Mouse (Mus musculus) gastrocnemius, postnatal 36 days (tissue): ENCODE measurements at regions not wholly inside any gene's neighbourhood (a gene's known extent, or its start where the extent isn't known, plus 50 kb on each side); places are given as distances from the start of the nearest gene placed in this dataset.

Experiments
- DNase-seq, 2 experiments: peaks; one replicate each; pipeline ENCODE4 v3.0.0; 2022
- intact Hi-C: fragments of 180-260 bp; cut with DNase I; formaldehyde crosslinking; loops from one replicate; pipeline ENCODE4 v1.15.1; 2025

DNA sequence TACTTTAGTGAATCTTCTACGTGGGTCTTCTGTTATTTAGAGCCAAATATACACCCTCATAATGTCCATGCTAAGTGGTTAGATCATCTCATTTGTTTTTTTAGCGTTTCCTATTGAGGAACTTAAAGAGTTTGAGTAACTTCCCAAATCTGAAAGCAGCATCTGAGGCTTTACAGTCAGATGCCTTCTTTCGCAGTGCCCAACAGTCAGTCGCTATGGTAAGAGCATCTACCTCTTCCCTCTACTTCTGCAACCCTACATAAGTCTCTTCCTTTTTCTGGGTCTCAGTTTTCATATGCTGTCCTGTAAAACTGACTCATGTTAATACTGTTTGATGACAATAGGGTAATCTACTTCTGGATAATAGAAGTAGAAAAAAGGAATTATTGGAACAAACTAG, 146.8 kb downstream of the Ktn1 start:
- intact Hi-C loops = no loop called here

DNA sequence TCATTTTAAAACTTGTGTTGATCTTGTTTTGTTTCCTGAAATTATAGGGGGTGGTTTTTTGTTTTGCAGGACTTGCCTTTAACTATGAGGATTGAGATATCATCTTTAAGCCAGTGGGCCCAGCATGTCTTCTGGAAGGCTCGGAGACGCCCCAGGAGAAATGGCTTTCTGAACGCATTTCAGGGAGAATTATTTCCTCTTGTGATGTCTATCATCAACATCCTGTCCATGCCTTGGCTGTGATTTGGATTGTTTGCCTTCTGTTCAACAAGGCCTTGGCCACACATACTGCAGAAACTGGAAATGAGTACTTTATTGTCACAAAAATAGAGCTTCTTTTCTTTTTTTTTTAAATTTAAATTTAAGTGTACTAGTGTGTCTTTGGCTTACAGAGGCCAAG, 150.0 kb downstream of the Ktn1 start:
- intact Hi-C loops = no loop called here
- DNase-seq = no peak

More for the DNA sequence above, 146.8 kb downstream of the Ktn1 start:
- no peak for DNase-seq

DNA sequence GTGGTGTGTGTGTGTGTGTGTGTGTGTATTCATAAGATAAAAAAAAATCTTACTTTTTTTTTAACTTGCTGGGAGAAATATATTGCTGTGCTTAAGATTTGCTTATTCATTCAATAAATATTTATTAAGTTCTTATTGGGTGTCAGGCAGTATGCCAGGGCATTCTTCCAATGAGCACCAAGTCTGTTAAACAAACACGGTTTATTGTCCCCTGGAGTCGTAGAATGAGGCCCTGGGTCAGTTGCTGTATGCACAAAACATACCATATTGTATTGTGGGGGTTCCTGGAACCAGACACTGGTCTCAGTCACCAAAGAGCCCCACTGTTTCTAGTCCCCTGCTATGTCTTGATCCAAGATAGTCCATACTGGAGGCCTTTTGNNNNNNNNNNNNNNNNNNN, 151.3 kb downstream of the Ktn1 start:
- intact Hi-C loops = no loop called here
- no peak for DNase-seq

DNA sequence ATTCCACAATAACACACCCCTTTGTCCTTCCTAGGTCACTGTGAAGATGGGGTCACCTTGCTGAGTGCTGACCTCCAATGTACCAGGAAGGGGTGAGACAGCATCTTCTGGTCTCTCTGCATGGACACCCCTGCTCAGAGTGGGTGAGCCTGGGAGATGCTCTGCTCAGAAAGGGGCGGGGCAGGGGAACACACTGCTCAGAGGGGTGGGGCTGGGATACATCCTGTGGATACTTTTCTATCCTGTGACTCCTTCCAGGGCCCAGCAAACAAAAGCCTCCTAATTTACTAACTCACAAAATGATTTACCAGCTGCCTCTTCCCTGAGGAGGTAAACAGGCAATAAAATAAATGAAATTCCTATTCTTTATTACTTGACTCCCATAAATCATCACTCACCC, 157.0 kb downstream of the Ktn1 start:
- no peak for DNase-seq
- intact Hi-C loops = no loop called here

- intact Hi-C loops = no loop called here
- DNase-seq = no peak
Observed at GRCm38 (mm10) chr14:47805771-47806535, 157.7 kb downstream of the Ktn1 start.

DNA sequence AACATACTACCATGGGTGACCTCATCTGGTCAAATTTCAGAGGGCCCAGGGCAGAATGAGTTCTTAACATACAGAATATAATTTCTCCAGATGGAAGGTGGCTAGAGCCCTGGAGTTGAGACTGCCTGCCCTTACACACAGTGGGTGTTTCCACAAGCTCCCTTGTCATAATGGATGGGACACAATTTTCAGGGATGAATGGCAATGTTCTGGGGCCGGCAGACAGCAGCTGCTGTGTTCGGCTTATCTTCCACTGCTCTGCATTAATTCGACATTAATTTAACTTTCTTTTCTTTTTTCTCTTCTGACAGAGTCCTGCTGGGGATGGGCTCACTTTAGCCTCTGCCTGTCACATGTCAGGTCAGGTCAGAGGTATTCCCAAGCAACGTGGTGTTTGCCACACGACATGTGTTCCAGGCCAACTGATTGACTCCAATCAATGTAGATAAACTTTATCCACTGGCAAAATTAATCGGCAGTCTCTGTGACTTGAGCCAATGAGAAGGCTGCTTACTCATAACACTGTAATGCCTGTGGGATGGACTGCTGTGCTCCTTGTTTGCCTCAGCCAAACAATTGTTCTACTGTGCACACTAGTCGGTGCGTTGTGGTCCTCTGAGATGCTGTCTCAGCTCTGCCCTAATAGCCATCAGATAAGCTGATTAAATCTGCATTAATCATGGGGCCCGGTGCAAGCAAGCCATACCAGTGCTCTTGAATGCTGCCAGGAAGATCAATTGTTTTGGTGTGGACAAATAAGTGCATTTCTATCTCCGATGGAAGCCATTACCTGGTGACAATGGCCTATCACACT, 160.1 kb downstream of the Ktn1 start:
- no peak for DNase-seq
- intact Hi-C loops = no loop called here

DNA sequence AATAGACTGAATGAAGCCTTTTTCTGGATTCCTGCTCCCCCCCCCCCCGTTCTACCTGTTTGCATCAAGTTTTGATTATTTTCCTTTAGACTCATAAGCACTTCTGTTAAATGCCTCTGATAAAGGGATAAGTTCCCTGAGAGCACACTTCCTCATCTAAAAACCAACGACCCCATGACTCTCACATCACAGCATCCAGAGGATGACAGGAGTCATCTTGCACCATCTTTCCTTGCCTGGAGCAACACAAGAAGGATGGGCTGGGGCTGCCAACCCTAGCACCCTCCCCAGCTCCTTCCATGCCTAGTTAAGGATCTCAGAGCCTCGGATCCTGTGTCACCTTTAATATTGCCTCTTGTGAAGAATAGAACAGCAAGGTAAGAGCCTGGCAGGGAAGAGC, 170.0 kb downstream of the Ktn1 start:
- no peak for DNase-seq
- intact Hi-C loops = no loop called here

GRCm38 (mm10) chr14:47818641-47819040, 170.4 kb downstream of the Ktn1 start:
- DNase-seq = no peak
- intact Hi-C loops = no loop called here

DNA sequence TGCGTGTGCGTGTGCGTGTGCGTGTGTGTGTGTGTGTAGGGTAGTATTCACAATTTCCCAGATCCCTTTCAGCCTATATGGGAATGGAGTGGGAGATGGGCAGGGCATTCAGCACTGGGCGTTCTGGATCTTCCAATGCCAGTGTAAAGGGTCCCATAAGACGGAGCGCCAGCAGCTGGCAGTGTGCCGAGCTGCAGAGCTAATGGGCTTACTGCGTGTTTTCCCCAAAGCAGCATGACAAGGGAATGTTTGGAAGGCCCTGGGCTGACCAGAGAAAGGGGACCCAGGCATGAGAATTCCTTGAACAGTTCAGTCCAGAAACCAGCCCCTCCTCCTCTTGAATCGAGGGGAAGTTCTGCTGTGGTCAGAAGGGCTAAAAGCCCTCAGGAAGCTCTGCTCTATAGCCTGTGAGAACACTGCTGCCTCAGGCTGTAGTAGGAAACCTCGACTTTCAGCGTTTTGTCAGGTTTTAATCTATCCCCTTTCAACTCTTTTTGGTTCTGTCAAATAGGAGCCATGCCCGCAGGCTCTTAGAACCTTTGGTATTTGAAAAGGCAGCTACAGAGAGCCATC, 172.4 kb downstream of the Ktn1 start:
- DNase-seq = no peak
- intact Hi-C loops = no loop called here

DNA sequence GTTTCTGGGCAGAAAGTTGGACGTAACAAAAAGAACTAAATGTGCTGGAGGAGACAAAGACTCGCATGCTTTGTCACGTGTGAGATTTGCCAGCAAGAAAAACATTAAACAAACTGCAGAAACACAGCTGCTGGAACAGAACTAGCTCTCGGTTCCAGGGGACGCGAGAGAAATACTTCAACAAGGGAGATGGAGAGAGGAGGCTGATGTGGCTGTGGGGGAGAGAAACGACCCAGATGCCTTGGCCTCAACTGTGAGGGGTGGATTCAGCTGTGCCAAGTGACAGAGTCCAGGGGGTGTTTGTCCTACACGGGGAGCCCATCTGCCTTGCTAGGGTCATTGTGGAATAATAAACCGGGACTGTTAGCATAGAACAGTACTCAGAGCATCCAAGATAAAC, 174.9 kb downstream of the Ktn1 start:
- no peak for DNase-seq
- intact Hi-C loops = no loop called here

- intact Hi-C loops = no loop called here
- no peak for DNase-seq
Observed at GRCm38 (mm10) chr14:47823696-47824095, 175.4 kb downstream of the Ktn1 start.

GRCm38 (mm10) chr14:47825446-47825956, 177.3 kb downstream of the Ktn1 start:
- DNase-seq = no peak
- intact Hi-C loops = no loop called here

DNA sequence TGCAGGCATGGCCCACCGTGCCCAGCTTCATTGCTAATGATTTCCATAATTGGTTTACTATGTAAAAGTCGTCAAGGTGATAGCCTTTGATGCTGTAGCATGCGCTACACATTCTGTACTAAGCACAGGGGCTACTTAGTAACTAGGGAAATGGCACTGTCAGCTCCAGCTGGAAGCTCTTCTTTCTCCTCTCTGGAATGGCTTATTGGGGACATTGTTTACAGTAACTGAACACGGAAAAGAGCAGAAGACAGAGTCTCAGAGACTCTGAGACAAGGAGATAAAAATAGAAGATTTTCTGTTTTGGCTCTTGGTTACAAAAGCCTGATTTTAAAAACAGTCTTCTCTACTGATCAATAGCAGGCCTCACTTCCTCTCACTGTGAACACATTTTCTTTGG, 178.3 kb downstream of the Ktn1 start:
- no peak for DNase-seq
- intact Hi-C loops = no loop called here

- intact Hi-C loops = no loop called here
- DNase-seq = no peak
Observed at GRCm38 (mm10) chr14:47827623-47828022, 179.4 kb downstream of the Ktn1 start.

DNA sequence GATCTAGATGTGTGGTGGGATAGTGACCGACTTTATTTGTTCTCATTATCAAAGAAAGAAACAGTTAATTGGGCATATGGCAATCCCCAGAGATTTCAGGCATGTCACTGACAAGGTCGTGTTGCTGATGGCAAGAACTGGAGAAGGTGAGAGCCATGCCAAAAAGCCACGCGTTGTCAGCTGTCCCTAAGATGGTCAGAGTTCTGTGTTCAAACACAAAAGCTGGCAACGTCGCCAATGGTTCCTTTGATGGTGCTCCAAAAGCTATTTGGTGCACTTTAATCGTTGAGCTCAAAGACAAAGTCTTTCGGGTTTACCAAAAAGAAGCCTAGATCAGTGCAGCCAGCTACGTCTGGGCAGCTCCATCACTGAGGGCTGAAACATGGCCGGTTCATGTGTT, 185.4 kb downstream of the Ktn1 start:
- intact Hi-C loops = no loop called here
- no peak for DNase-seq

GRCm38 (mm10) chr14:47835408-47835807, 187.2 kb downstream of the Ktn1 start:
- intact Hi-C loops = no loop called here

DNA sequence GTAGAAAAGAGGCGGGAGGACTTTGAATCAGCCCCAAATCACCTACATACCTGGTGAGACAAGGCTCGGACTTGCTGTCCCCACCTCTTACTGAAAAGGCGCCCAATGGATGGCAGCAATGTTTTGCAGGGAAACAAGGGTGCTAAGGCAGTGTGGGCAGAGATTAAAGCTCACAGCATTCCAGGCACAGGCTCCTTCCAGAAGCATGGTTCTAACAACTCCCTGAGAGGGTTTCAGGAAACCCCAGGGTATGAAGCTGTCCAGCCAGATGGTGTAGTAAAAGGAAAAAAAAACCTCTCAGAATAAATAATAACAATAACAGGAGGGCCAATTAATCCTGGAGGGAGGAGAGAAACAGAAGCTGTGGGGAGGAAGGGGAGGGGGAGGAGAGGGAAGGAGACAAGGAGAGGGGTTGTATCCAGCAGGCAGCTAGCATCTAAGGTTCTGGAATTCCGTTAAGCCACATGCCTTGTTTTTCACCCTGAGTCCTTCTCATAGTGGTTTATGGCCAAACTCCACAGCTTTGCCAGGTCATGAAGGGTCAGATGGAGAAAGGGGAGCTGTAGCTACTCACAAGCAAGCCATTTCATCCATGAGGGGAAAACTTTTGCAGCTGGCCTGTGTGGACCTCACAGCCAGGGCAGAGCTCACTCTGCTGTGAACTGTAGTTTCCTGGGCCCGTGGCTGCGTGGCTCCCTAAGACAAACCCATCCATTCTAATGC, 191.4 kb downstream of the Ktn1 start:
- intact Hi-C loops = no loop called here
- DNase-seq = no peak

More at GRCm38 (mm10) chr14:47835408-47835807, 187.2 kb downstream of the Ktn1 start:
- no peak for DNase-seq

DNA sequence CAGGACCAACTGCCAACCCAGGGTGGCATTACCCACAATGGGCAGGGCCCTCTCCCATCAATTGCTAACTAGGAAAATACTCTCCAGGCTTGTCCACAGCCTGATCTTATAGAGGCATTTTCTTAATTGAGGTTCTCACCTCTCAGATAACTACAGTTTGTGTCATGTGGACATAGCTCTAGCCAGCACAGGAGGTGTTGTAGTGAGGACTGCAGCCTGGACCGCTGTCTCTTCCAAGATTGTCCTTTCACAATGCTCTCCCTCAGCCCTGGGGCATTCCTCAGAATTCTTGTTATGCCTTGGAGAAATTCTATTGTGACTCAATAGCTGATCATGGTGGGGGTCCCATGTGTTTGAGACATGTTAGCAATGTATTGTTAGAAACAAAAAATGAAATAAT, 196.1 kb downstream of the Ktn1 start:
- intact Hi-C loops = no loop called here
- DNase-seq = no peak

DNA sequence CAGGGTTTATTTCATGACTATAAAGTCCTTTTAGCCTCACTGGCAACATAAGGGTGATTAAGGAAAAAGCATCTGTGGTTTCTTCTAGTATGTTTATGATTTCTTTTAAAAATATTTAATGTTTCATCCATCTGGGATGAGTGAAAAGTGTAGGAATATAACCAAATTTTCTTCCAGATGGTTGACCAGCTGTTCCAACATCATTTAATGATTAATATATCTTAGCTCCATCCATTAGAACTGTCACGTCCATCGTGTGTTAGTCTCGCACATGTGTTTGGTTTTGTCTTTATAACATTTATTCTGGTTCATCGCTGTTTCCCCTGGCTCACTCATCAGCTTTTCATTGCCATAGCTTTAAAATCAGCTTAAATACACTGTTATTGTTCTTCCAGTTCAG, 200.6 kb downstream of the Ktn1 start:
- intact Hi-C loops = no loop called here
- no peak for DNase-seq

- intact Hi-C loops = no loop called here
- DNase-seq = no peak
Observed at GRCm38 (mm10) chr14:47856280-47856765, 208.1 kb downstream of the Ktn1 start.

DNA sequence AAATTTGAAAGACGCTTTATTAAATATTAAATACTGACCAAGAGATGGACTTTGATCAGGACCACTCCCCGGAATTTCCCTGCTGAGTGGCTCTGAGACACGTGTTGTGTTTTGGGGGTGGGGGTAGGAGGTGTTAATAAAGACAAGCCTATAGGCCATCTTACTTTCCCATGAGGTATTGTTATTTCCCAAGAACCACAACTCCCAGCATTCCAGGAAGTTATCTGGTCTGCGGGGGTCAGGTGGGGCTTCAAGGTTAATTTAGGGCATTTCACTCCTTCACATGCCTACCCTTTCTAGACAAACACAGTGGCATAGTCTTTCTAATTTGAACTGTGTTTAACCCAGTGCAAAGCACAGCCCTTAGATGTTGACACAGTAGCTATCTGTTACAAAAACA, 209.0 kb downstream of the Ktn1 start:
- intact Hi-C loops = no loop called here

More for the DNA sequence above, 209.0 kb downstream of the Ktn1 start:
- no peak for DNase-seq
